Mouse (Mus musculus): ENCODE measurements around the gene Nrde2. TPM values are rescaled to one million over a fixed set of nuclear protein-coding genes. Genes with fewer than 3 reads are reported as not detected.

Gene Nrde2
- polyA plus RNA-seq, 1 experiment from 2014 or later, result 10.8 TPM

DNA sequence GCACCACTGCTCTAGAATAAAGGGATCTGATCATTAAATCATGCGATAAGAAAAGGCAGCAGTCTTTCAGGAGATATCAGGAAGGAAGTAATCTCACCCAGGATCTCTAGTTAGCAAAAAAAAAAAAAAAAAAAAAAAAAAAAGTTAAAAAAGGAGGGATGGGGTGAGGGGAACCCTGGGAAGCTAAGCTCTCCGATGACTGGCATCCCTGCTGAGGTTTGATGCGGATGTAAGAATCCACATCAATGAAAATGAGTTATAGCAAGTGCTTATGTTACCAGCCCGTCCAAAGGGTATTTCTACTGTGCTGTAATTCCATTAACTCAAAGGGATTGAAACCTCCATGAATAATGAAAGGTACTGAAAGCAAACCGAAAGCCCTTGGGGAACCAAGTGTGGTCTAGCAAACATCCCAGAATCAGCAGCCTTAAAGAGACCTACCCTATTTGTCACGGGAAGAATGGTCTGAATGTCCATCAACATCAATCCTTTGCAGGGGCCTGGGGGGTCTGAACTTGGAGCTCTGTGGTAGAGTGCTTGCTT is 19.5 kb upstream of the Nrde2 start:
- 43% methylated on average over 6 of the region's 6 CpGs for WGBS
- no peaks in the 10 kb centered on the region for H3K4me1 ChIP-seq (replicated peaks)
- H3K36me3 ChIP-seq, result no peaks in the 10 kb centered on the region
- H3K9me3 ChIP-seq (replicated peaks), result no peaks in the 10 kb centered on the region
- no peak overlapping the region for H3K4me3 ChIP-seq
- no peaks in the 10 kb centered on the region for H3K27me3 ChIP-seq (replicated peaks)
- no peak overlapping the region for H3K4me2 ChIP-seq
- no peak overlapping the region for H3K27ac ChIP-seq (ENCODE audit: poor library complexity, severe bottlenecking)
- H3K9ac ChIP-seq, result no peak overlapping the region
- ATAC-seq (ENCODE audit: insufficient number of reproducible peaks, low FRiP score), result no peak

DNA sequence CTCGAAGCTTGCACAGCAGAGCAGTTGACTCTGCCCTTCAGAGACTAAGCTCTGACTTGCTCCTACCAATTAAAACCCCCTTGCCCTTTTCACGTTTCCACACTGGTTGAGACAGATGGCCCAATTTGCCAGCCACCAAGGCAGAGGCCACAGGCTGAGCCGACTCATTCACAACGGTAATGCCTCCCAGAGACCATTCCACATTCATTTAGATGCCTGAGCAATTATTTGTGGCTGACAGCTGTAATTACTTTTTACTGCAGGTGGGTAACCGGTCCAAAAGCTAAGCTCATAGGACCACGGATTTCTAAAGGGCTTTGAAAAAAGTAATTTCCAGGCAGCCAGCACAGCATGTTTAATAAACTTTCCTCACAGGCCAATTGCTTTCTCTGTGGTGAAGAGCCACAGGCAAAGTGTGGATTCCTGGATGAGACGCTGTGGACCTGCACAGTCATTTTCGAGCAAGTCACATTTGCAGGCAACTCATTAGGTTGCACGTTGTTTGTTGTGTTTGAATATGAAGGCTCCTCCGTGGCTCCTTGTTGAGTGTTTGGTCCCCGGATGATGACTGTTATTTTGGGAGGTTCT is 17.1 kb upstream of the Nrde2 start:
- H3K27me3 ChIP-seq (replicated peaks), result no peaks in the 10 kb centered on the region
- H3K27ac ChIP-seq (ENCODE audit: poor library complexity, severe bottlenecking), result no peak overlapping the region

DNA sequence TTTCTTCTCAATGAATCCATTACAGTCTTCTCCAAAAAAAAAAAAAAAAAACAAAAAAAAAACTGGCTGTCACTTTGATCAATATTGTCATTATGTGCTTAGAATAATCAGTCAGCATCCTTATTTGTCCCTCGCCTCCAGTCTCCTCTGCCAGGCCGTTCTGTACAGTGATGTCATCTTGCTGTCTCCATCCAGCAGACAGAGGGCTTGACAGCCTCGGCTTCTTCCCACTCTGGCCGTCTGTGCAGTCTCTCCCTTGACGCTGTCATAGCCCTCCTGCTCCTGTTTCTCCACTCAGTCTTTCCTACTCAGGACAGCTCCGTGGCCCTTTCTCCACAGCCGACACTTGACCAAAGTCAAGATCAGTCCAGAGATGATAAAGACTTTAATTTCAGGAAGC is 13.0 kb upstream of the Nrde2 start:
- ATAC-seq (ENCODE audit: insufficient number of reproducible peaks, low FRiP score), result no peak
- Histone ChIP-seq H3K4me1 (replicated peaks) (peaks cover 9% of the 10 kb centered on the region), H3K36me3 (no peaks in the 10 kb centered on the region), H3K9ac (no peak overlapping the region), H3K27me3 (replicated peaks) (no peaks in the 10 kb centered on the region), H3K9me3 (replicated peaks) (no peaks in the 10 kb centered on the region), H3K27ac (ENCODE audit: poor library complexity, severe bottlenecking) (no peak overlapping the region), H3K4me2 (no peak overlapping the region), H3K4me3 (no peak overlapping the region)
- 45% methylated on average over 7 of the region's 7 CpGs for WGBS

More for the DNA sequence above, 17.1 kb upstream of the Nrde2 start:
- H3K4me1 ChIP-seq (replicated peaks), result no peaks in the 10 kb centered on the region
- 70% methylated on average over 11 of the region's 11 CpGs for WGBS
- ATAC-seq (ENCODE audit: insufficient number of reproducible peaks, low FRiP score), result no peak
- no peaks in the 10 kb centered on the region for H3K36me3 ChIP-seq
- no peaks in the 10 kb centered on the region for H3K9me3 ChIP-seq (replicated peaks)
- no peak overlapping the region for H3K9ac ChIP-seq
- H3K4me2 ChIP-seq, result no peak overlapping the region
- no peak overlapping the region for H3K4me3 ChIP-seq

DNA sequence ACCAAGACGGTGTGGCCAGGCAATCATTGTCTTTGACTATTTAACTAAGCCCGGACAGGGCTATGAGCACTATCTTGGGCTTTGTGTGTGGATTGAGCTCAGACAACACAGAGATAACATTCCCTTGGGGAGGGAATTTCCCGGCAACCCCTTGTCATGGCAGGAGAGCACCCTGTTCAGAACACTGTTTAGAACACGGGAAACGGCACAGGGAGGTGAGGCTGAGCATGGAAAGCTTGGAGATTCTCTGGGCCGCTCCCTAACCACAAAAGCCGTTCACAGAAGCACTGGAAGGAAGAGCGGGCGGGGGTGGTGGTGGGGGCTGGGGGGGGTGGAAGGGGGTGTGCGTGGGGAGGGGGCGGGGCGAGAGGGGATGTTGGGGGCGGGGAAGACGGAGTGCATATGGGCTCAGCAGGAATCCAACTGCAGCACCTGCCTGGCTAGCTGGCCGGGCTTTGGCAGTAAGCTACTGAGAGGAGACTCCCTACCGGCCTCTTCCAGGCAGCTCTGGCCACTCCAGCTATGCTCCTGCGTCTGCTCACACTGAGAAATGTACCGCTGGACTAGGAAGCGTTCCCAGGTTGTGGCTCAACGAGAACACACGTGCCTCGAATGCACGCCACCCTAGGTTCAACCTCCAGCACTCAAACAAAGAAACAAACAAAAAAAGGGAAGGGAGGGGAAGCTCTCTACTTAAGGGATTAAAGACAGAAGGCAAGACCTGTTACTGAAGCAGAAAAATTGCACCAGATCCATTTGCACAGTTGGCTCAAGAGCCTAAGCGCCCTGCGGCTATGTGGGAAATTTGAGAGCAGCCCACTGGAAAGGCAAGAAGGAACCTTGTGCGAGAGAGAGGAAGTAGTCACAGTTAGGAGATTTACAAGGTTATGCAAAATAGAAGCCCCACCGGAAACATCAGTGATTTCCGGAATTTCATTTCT is 8.7 kb upstream of the Nrde2 start:
- no peaks in the 10 kb centered on the region for H3K27me3 ChIP-seq (replicated peaks)
- H3K4me3 ChIP-seq, result peak overlapping the region; percentile 46
- peak overlapping the region; percentile 55 for H3K9ac ChIP-seq
- H3K4me1 ChIP-seq (replicated peaks), result peaks cover 9% of the 10 kb centered on the region
- H3K4me2 ChIP-seq, result peak overlapping the region; percentile 79
- ATAC-seq (ENCODE audit: insufficient number of reproducible peaks, low FRiP score), result peak; percentile 76
- 10% methylated on average over 28 of the region's 28 CpGs for WGBS
- H3K36me3 ChIP-seq, result no peaks in the 10 kb centered on the region
- H3K27ac ChIP-seq (ENCODE audit: poor library complexity, severe bottlenecking), result peak overlapping the region; percentile 53; the same call in 1 of the 2 replicates
- H3K9me3 ChIP-seq (replicated peaks), result no peaks in the 10 kb centered on the region

DNA sequence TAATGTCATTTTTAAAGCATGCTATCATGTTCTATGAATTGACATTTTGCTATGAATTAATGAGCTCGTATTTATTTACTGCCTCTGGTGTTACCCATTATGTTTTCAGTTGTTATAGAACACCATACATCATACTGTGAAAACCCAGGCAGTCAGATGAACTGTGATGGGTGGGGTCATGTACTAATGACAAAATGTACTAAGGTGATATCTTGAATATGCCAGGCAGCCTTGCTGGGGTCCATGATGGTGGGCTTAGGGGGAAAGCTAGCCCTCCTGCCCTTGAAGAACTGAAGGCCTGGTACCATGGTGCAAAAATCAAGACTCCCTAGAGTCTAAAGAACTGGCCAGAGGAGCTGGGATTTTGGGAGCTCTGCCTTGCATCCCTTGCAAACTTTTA is 8.0 kb upstream of the Nrde2 start:
- no peaks in the 10 kb centered on the region for H3K36me3 ChIP-seq
- peak overlapping the region; percentile 79 for H3K4me2 ChIP-seq
- peak; percentile 13; the same call in 1 of the 2 replicates for ATAC-seq (ENCODE audit: insufficient number of reproducible peaks, low FRiP score)
- H3K9me3 ChIP-seq (replicated peaks), result no peaks in the 10 kb centered on the region
- peak overlapping the region; percentile 46 for H3K4me3 ChIP-seq
- H3K27me3 ChIP-seq (replicated peaks), result no peaks in the 10 kb centered on the region
- WGBS, result 84% methylated on average over 1 of the region's 1 CpGs
- H3K9ac ChIP-seq, result no peak overlapping the region
- peaks cover 9% of the 10 kb centered on the region for H3K4me1 ChIP-seq (replicated peaks)
- no peak overlapping the region for H3K27ac ChIP-seq (ENCODE audit: poor library complexity, severe bottlenecking)

DNA sequence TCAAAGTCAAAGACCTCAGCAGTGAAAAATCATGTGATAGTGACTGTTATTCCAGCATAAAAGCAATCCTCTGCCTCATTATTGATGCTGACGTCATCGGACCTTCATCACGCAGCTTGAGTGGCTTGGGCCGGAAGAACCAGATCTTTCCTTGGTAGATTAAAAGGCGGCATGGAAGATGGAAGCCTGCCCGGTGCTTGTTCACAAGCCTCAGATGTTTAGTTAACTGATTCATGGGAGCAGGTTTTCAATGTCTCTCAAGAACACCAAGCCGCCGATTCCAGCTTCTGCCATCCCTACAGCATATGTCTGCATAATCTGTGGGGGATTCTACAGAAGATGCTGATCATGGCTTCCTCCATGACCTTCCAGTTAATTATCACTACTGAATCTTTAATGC is 7.5 kb upstream of the Nrde2 start:
- Histone ChIP-seq H3K4me1 (replicated peaks) (peaks cover 9% of the 10 kb centered on the region), H3K27ac (ENCODE audit: poor library complexity, severe bottlenecking) (no peak overlapping the region), H3K4me2 (no peak overlapping the region), H3K4me3 (no peak overlapping the region), H3K9me3 (replicated peaks) (no peaks in the 10 kb centered on the region), H3K9ac (no peak overlapping the region), H3K27me3 (replicated peaks) (no peaks in the 10 kb centered on the region), H3K36me3 (no peaks in the 10 kb centered on the region)
- WGBS, result 84% methylated on average over 8 of the region's 8 CpGs
- ATAC-seq (ENCODE audit: insufficient number of reproducible peaks, low FRiP score), result no peak

DNA sequence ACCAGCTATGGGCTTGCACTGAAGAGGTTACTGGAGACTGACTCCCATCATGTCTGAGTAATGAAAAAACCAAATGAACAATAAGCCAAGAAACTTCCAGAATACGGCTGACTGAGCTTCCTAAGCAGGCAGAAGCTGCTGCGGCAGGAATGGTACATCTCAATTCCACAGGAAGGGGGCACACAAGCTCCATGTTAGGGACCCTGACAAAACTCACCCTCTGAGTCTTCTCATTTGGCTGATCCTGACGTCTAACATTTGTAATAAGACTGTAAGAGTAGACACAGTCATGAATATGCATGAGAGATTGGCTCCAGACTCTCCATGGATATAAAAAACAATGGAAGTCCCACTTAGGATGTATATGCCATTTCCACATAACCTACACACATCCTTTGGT is 6.7 kb upstream of the Nrde2 start:
- Histone ChIP-seq H3K4me2 (no peak overlapping the region), H3K4me1 (replicated peaks) (peaks cover 9% of the 10 kb centered on the region), H3K9me3 (replicated peaks) (no peaks in the 10 kb centered on the region), H3K9ac (no peak overlapping the region), H3K27me3 (replicated peaks) (no peaks in the 10 kb centered on the region), H3K4me3 (no peak overlapping the region), H3K36me3 (no peaks in the 10 kb centered on the region), H3K27ac (ENCODE audit: poor library complexity, severe bottlenecking) (no peak overlapping the region)
- 0 out of 2 replicates have a peak, but pooled peaks have one; percentile 49 for ATAC-seq (ENCODE audit: insufficient number of reproducible peaks, low FRiP score)
- WGBS, result 23% methylated on average over 3 of the region's 3 CpGs

DNA sequence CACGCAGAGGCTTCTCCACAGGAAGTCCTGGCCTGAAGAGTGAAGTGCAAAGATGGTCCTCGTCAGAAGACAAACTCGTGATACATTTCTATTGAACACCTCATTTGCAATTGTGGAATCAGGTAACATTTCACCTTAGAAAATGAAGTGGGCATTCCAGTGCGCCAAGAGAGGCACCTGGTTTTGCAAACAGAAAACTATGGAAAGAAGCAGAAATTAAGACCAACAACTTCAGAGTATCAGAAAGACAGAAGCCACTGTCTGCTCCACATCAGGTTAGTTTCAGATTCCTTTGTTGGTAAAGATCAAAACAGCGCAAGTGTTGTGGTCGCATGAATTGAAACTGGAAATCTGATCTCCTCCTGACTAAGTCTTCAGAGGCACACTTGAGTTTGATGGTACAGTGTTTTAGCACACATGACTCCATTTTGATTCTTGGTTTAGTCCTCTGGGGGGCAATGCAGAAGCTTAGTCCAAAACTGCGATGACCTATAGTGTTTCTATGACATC is 5.6 kb upstream of the Nrde2 start:
- H3K9ac ChIP-seq, result no peak overlapping the region
- H3K9me3 ChIP-seq (replicated peaks), result no peaks in the 10 kb centered on the region
- no peak for ATAC-seq (ENCODE audit: insufficient number of reproducible peaks, low FRiP score)
- H3K27me3 ChIP-seq (replicated peaks), result no peaks in the 10 kb centered on the region
- H3K4me3 ChIP-seq, result no peak overlapping the region
- no peak overlapping the region for H3K4me2 ChIP-seq
- H3K27ac ChIP-seq (ENCODE audit: poor library complexity, severe bottlenecking), result no peak overlapping the region
- 71% methylated on average over 7 of the region's 7 CpGs for WGBS
- no peaks in the 10 kb centered on the region for H3K36me3 ChIP-seq
- peaks cover 9% of the 10 kb centered on the region for H3K4me1 ChIP-seq (replicated peaks)

DNA sequence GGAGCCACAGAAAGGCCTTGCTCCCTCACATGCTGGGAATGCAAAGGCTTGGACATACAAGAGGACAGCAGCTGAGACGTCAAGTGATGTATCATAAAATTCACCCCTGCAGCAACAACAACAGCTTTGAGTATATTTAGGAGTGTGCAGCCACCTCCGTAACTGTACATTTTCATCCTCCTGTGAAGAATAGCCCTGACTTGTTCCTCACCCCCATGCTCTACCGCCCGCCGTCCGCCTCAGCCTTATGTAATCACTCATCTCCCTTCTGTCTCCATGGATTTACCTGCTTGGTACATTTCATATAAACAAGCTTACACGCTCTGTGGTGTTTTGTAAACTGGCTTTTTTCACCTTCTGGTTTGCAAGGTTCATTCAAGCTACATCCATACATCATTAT is 7.0 kb downstream of the Nrde2 start:
- no peak overlapping the region for H3K4me3 ChIP-seq
- peaks cover 46% of the 10 kb centered on the region for H3K36me3 ChIP-seq
- no peaks in the 10 kb centered on the region for H3K9me3 ChIP-seq (replicated peaks)
- no peaks in the 10 kb centered on the region for H3K27me3 ChIP-seq (replicated peaks)
- 93% methylated on average over 7 of the region's 7 CpGs for WGBS
- no peak overlapping the region for H3K4me2 ChIP-seq
- no peak overlapping the region for H3K9ac ChIP-seq
- H3K4me1 ChIP-seq (replicated peaks), result no peaks in the 10 kb centered on the region
- ATAC-seq (ENCODE audit: insufficient number of reproducible peaks, low FRiP score), result no peak
- no peak overlapping the region for H3K27ac ChIP-seq (ENCODE audit: poor library complexity, severe bottlenecking)

DNA sequence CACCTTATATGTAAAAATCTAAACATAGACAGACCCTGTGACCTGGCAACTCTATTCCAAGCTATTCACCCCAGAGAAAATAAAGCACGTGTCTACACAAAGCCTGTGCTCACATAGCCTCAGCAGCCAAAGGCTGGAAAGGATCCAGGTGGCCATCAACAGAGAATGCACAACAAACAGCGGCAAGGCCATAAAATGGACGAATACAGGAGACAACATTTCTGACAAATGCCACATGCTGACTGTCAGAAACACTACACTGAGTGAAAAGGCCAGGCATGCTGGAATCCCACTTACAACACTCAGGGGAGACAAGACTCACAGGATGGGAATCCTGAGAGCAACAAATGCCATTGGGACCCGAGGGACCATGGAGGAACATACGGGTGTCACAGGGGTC is 15.2 kb downstream of the Nrde2 start:
- Histone ChIP-seq H3K4me3 (no peak overlapping the region), H3K4me2 (no peak overlapping the region), H3K4me1 (replicated peaks) (no peaks in the 10 kb centered on the region), H3K27ac (ENCODE audit: poor library complexity, severe bottlenecking) (no peak overlapping the region), H3K36me3 (peaks cover 93% of the 10 kb centered on the region), H3K9ac (no peak overlapping the region), H3K27me3 (replicated peaks) (no peaks in the 10 kb centered on the region), H3K9me3 (replicated peaks) (no peaks in the 10 kb centered on the region)
- 80% methylated on average over 5 of the region's 5 CpGs for WGBS
- no peak for ATAC-seq (ENCODE audit: insufficient number of reproducible peaks, low FRiP score)

DNA sequence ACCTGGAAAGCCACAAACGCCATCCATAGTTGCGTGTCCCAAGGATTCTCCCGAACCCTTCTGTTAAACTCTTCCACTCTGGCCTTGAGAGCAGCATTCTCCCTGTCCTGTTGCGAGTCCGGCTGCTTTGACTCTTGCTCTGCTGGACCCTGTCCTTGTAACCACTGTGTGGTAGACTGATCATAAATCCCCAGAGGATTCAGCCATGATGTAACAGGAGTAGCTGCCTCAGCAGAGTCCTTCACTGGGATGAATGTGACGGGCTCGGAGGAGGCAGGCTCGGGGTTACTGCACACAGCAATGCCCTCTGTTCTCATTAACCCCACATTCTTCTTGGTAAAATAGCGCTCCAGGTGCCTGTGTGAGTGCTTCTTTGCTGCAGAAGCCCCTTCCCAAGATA is 15.7 kb downstream of the Nrde2 start:
- Histone ChIP-seq H3K9me3 (replicated peaks) (no peaks in the 10 kb centered on the region), H3K4me3 (no peak overlapping the region), H3K36me3 (peaks cover 93% of the 10 kb centered on the region), H3K4me2 (no peak overlapping the region), H3K27me3 (replicated peaks) (no peaks in the 10 kb centered on the region), H3K4me1 (replicated peaks) (no peaks in the 10 kb centered on the region), H3K9ac (no peak overlapping the region), H3K27ac (ENCODE audit: poor library complexity, severe bottlenecking) (no peak overlapping the region)
- no peak for ATAC-seq (ENCODE audit: insufficient number of reproducible peaks, low FRiP score)
- WGBS, result 91% methylated on average over 9 of the region's 9 CpGs
